Mouse (Mus musculus): ENCODE data around the gene Ttc32.

Ttc32 gene

GRCm38 (mm10) chr12:9050824-9051223 lies 21.0 kb downstream of the Ttc32 start:
- no peaks in the 10 kb centered on the region for H3K36me3 ChIP-seq (ENCODE audit: insufficient read depth, low read length)
- peaks cover 24% of the 10 kb centered on the region for H3K4me1 ChIP-seq (replicated peaks; ENCODE audit: low read depth, low read length)
- no peak for TF ChIP-seq POU5F1 (IDR thresholded peaks at IDR 0.05; ENCODE audit: borderline replicate concordance, low read length)
- no peak for TF ChIP-seq CTCF (conservative IDR thresholded peaks at IDR 0.05; ENCODE audit: low read length)
- no peak for TF ChIP-seq NANOG (IDR thresholded peaks at IDR 0.05; ENCODE audit: borderline replicate concordance, low read length)
- peaks cover 44% of the 10 kb centered on the region for H3K27me3 ChIP-seq (ENCODE audit: insufficient read depth, low read length)
- H3K4me3 ChIP-seq (replicated peaks; ENCODE audit: low read length) = no peak overlapping the region
- H3K9me3 ChIP-seq (ENCODE audit: low read length) = no peaks in the 10 kb centered on the region

GRCm38 (mm10) chr12:9052075-9052829 lies 22.5 kb downstream of the Ttc32 start:
- Histone ChIP-seq H3K9me3 (ENCODE audit: low read length) (no peaks in the 10 kb centered on the region), H3K27me3 (ENCODE audit: insufficient read depth, low read length) (peaks cover 50% of the 10 kb centered on the region), H3K4me1 (replicated peaks; ENCODE audit: low read depth, low read length) (peaks cover 24% of the 10 kb centered on the region), H3K4me3 (replicated peaks; ENCODE audit: low read length) (no peak overlapping the region), H3K36me3 (ENCODE audit: insufficient read depth, low read length) (no peaks in the 10 kb centered on the region)
- no peak for TF ChIP-seq POU5F1 (IDR thresholded peaks at IDR 0.05; ENCODE audit: borderline replicate concordance, low read length)
- no peak for TF ChIP-seq NANOG (IDR thresholded peaks at IDR 0.05; ENCODE audit: borderline replicate concordance, low read length)
- peak; percentile 98 for TF ChIP-seq CTCF (conservative IDR thresholded peaks at IDR 0.05; ENCODE audit: low read length)

GRCm38 (mm10) chr12:9053345-9053744 lies 23.5 kb downstream of the Ttc32 start:
- no peak for TF ChIP-seq CTCF (conservative IDR thresholded peaks at IDR 0.05; ENCODE audit: low read length)
- TF ChIP-seq POU5F1 (IDR thresholded peaks at IDR 0.05; ENCODE audit: borderline replicate concordance, low read length) = no peak
- no peak for TF ChIP-seq NANOG (IDR thresholded peaks at IDR 0.05; ENCODE audit: borderline replicate concordance, low read length)
- Histone ChIP-seq H3K4me3 (replicated peaks; ENCODE audit: low read length) (no peak overlapping the region), H3K36me3 (ENCODE audit: insufficient read depth, low read length) (no peaks in the 10 kb centered on the region), H3K27me3 (ENCODE audit: insufficient read depth, low read length) (peaks cover 52% of the 10 kb centered on the region), H3K9me3 (ENCODE audit: low read length) (no peaks in the 10 kb centered on the region), H3K4me1 (replicated peaks; ENCODE audit: low read depth, low read length) (peaks cover 24% of the 10 kb centered on the region)

GRCm38 (mm10) chr12:9054012-9054411 lies 24.2 kb downstream of the Ttc32 start:
- Histone ChIP-seq H3K9me3 (ENCODE audit: low read length) (no peaks in the 10 kb centered on the region), H3K4me3 (replicated peaks; ENCODE audit: low read length) (no peak overlapping the region), H3K36me3 (ENCODE audit: insufficient read depth, low read length) (no peaks in the 10 kb centered on the region), H3K4me1 (replicated peaks; ENCODE audit: low read depth, low read length) (peaks cover 24% of the 10 kb centered on the region), H3K27me3 (ENCODE audit: insufficient read depth, low read length) (peaks cover 52% of the 10 kb centered on the region)
- TF ChIP-seq NANOG (IDR thresholded peaks at IDR 0.05; ENCODE audit: borderline replicate concordance, low read length) = no peak
- no peak for TF ChIP-seq CTCF (conservative IDR thresholded peaks at IDR 0.05; ENCODE audit: low read length)
- TF ChIP-seq POU5F1 (IDR thresholded peaks at IDR 0.05; ENCODE audit: borderline replicate concordance, low read length) = no peak

GRCm38 (mm10) chr12:9055269-9055668 lies 25.5 kb downstream of the Ttc32 start:
- TF ChIP-seq POU5F1 (IDR thresholded peaks at IDR 0.05; ENCODE audit: borderline replicate concordance, low read length) (no peak), NANOG (IDR thresholded peaks at IDR 0.05; ENCODE audit: borderline replicate concordance, low read length) (no peak), CTCF (conservative IDR thresholded peaks at IDR 0.05; ENCODE audit: low read length) (no peak)

GRCm38 (mm10) chr12:9059502-9059901 lies 29.7 kb downstream of the Ttc32 start:
- no peaks in the 10 kb centered on the region for H3K36me3 ChIP-seq (ENCODE audit: insufficient read depth, low read length)
- peaks cover 25% of the 10 kb centered on the region for H3K27me3 ChIP-seq (ENCODE audit: insufficient read depth, low read length)
- no peaks in the 10 kb centered on the region for H3K4me1 ChIP-seq (replicated peaks; ENCODE audit: low read depth, low read length)
- no peaks in the 10 kb centered on the region for H3K9me3 ChIP-seq (ENCODE audit: low read length)
- TF ChIP-seq POU5F1 (IDR thresholded peaks at IDR 0.05; ENCODE audit: borderline replicate concordance, low read length) = no peak
- TF ChIP-seq CTCF (conservative IDR thresholded peaks at IDR 0.05; ENCODE audit: low read length) = no peak
- TF ChIP-seq NANOG (IDR thresholded peaks at IDR 0.05; ENCODE audit: borderline replicate concordance, low read length) = no peak
- H3K4me3 ChIP-seq (replicated peaks; ENCODE audit: low read length) = no peak overlapping the region

More at GRCm38 (mm10) chr12:9055269-9055668, 25.5 kb downstream of the Ttc32 start:
- Histone ChIP-seq H3K36me3 (ENCODE audit: insufficient read depth, low read length) (no peaks in the 10 kb centered on the region), H3K4me1 (replicated peaks; ENCODE audit: low read depth, low read length) (peaks cover 22% of the 10 kb centered on the region), H3K27me3 (ENCODE audit: insufficient read depth, low read length) (peaks cover 43% of the 10 kb centered on the region), H3K9me3 (ENCODE audit: low read length) (no peaks in the 10 kb centered on the region), H3K4me3 (replicated peaks; ENCODE audit: low read length) (no peak overlapping the region)

GRCm38 (mm10) chr12:9059965-9060364 lies 30.2 kb downstream of the Ttc32 start:
- no peaks in the 10 kb centered on the region for H3K4me1 ChIP-seq (replicated peaks; ENCODE audit: low read depth, low read length)
- H3K4me3 ChIP-seq (replicated peaks; ENCODE audit: low read length) = no peak overlapping the region
- no peak for TF ChIP-seq CTCF (conservative IDR thresholded peaks at IDR 0.05; ENCODE audit: low read length)
- no peak for TF ChIP-seq NANOG (IDR thresholded peaks at IDR 0.05; ENCODE audit: borderline replicate concordance, low read length)
- no peak for TF ChIP-seq POU5F1 (IDR thresholded peaks at IDR 0.05; ENCODE audit: borderline replicate concordance, low read length)
- no peaks in the 10 kb centered on the region for H3K36me3 ChIP-seq (ENCODE audit: insufficient read depth, low read length)
- H3K27me3 ChIP-seq (ENCODE audit: insufficient read depth, low read length) = peaks cover 21% of the 10 kb centered on the region
- no peaks in the 10 kb centered on the region for H3K9me3 ChIP-seq (ENCODE audit: low read length)

- Histone ChIP-seq H3K4me1 (replicated peaks; ENCODE audit: low read depth, low read length) (no peaks in the 10 kb centered on the region), H3K9me3 (ENCODE audit: low read length) (no peaks in the 10 kb centered on the region), H3K36me3 (ENCODE audit: insufficient read depth, low read length) (no peaks in the 10 kb centered on the region), H3K27me3 (ENCODE audit: insufficient read depth, low read length) (no peaks in the 10 kb centered on the region), H3K4me3 (replicated peaks; ENCODE audit: low read length) (no peak overlapping the region)
- TF ChIP-seq CTCF (conservative IDR thresholded peaks at IDR 0.05; ENCODE audit: low read length) (no peak), NANOG (IDR thresholded peaks at IDR 0.05; ENCODE audit: borderline replicate concordance, low read length) (no peak), POU5F1 (IDR thresholded peaks at IDR 0.05; ENCODE audit: borderline replicate concordance, low read length) (no peak)
Observed at GRCm38 (mm10) chr12:9063611-9064010, 33.8 kb downstream of the Ttc32 start.
